Mouse (Mus musculus) heart, postnatal 0 days (tissue): ENCODE measurements at regions not wholly inside any gene's neighbourhood (a gene's known extent, or its start where the extent isn't known, plus 50 kb on each side); places are given as distances from the start of the nearest gene placed in this dataset.

ENCODE experiments used
- ATAC-seq: fragments of 200-750 bp; cut with Nextera tagmentation; 2 replicates; pipeline ENCODE4 v1.8.0; 2017; ENCODE audit warnings: low read depth, moderate number of reproducible peaks, moderate library complexity; ENCODE audit not compliant: insufficient read depth
- DNase-seq: peaks from one replicate; pipeline ENCODE4 v3.0.0-alpha.2; 2016; ENCODE audit warnings: low spot score
- H3K27ac ChIP-seq: fragments of 300-500 bp; sonication (generic); 2 replicates; pipeline ENCODE4 v1.5.1; 2014; ENCODE audit warnings: low read depth, mild to moderate bottlenecking
- H3K27me3 ChIP-seq: fragments of 300-500 bp; sonication (generic); 2 replicates; pipeline ENCODE4 v1.6.1; 2014; ENCODE audit warnings: low read length, mixed read lengths; ENCODE audit not compliant: control insufficient read depth, insufficient read depth
- H3K36me3 ChIP-seq: fragments of 300-500 bp; sonication (generic); replicated peaks from 2 replicates; pipeline ENCODE4 v1.6.1; 2014; ENCODE audit warnings: low read length, mixed read lengths; ENCODE audit not compliant: control insufficient read depth, insufficient read depth
- H3K4me1 ChIP-seq: fragments of 300-500 bp; sonication (generic); 2 replicates; pipeline ENCODE4 v1.6.1; 2014; ENCODE audit warnings: antibody characterized with exemption; ENCODE audit not compliant: control insufficient read depth, insufficient read depth
- H3K4me2 ChIP-seq: fragments of 300-500 bp; sonication (generic); 2 replicates; pipeline ENCODE4 v1.6.1; 2014; ENCODE audit warnings: low read depth, mild to moderate bottlenecking, low read length, moderate library complexity
- H3K4me3 ChIP-seq: fragments of 300-500 bp; sonication (generic); 2 replicates; pipeline ENCODE4 v1.5.1; 2014; ENCODE audit warnings: low read depth, low read length
- H3K9ac ChIP-seq: fragments of 300-500 bp; sonication (generic); replicated peaks from 2 replicates; pipeline ENCODE4 v1.6.1; 2014; ENCODE audit warnings: low read depth, low read length, mixed read lengths
- H3K9me3 ChIP-seq: fragments of 300-500 bp; sonication (generic); replicated peaks from 2 replicates; pipeline ENCODE4 v1.6.1; 2016; ENCODE audit warnings: low read length; ENCODE audit not compliant: control insufficient read depth
- CTCF ChIP-seq: IDR thresholded peaks from 2 replicates; pipeline ENCODE4 v1.5.1; 2016; ENCODE audit warnings: antibody characterized with exemption, control low read depth, low read depth
- EP300 ChIP-seq: IDR thresholded peaks from 2 replicates; pipeline ENCODE4 v1.6.1; 2016; ENCODE audit warnings: antibody characterized with exemption, low read depth
- WGBS: fragments of 180-500 bp; shearing (Covaris S2); extraction: QIAGEN DNeasy Blood & Tissue Kit; methylation state at CpG from one replicate; pipeline ENCODE4 v1.1.7; 2014; 5-methylcytosine and 5-hydroxymethylcytosine counted together

- Histone ChIP-seq H3K9me3 (no peaks in the 10 kb centered on the region), H3K27ac (peak overlapping the region; percentile 78), H3K4me2 (no peak overlapping the region), H3K36me3 (no peaks in the 10 kb centered on the region), H3K9ac (0 out of 2 replicates have a peak overlapping the region, but pooled peaks have one; percentile 5), H3K27me3 (no peaks in the 10 kb centered on the region), H3K4me3 (no peak overlapping the region), H3K4me1 (peaks cover 19% of the 10 kb centered on the region; the same call in 1 of the 2 replicates)
- WGBS = 28% methylated on average over 10 of the region's 10 CpGs
- TF ChIP-seq EP300 = no peak
- no peak for TF ChIP-seq CTCF
- ATAC-seq (0 out of 2 replicates have a peak, but pooled peaks have one; percentile 10), DNase-seq (no peak)
Measured at GRCm38 (mm10) chr8:33987755-33988104, 123.8 kb downstream of the Gm10131 start.

GRCm38 (mm10) chr8:33987091-33987754 is 124.3 kb downstream of the Gm10131 start:
- WGBS = 84% methylated on average over 13 of the region's 15 CpGs
- Histone ChIP-seq H3K9ac (0 out of 2 replicates have a peak overlapping the region, but pooled peaks have one; percentile 5), H3K27ac (peak overlapping the region; percentile 78), H3K4me2 (no peak overlapping the region), H3K9me3 (no peaks in the 10 kb centered on the region), H3K4me1 (peaks cover 14% of the 10 kb centered on the region; the same call in 1 of the 2 replicates), H3K27me3 (no peaks in the 10 kb centered on the region), H3K4me3 (no peak overlapping the region), H3K36me3 (no peaks in the 10 kb centered on the region)
- ATAC-seq (no peak), DNase-seq (no peak)
- no peak for TF ChIP-seq EP300
- no peak for TF ChIP-seq CTCF

DNA sequence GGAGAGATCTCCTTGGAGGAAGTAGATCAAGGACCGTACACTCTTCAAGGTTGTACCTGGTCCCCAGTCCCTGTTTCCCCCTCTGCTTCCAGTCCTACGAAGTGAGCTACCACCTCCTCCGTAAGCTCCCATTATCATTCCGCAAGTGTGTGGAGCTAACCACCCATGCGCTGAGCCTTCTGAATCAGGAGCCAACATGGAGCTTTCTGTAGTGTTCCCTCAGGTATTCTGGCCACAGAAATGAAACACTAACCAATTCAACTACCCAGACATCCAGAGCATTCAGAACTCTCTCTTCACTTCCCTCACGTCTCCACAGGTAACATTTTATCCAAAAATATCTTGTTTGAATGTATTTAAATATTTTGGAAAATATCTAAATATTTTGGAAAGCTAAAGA is 124.9 kb downstream of the Gm10131 start:
- DNase-seq (no peak), ATAC-seq (no peak)
- H3K27me3 ChIP-seq = no peaks in the 10 kb centered on the region
- no peak overlapping the region for H3K27ac ChIP-seq
- H3K9ac ChIP-seq = no peak overlapping the region
- no peaks in the 10 kb centered on the region for H3K9me3 ChIP-seq
- H3K4me2 ChIP-seq = no peak overlapping the region
- 95% methylated on average over 6 of the region's 6 CpGs for WGBS
- 0 out of 2 replicates have a peak, but pooled peaks cover 11% of the 10 kb centered on the region for H3K4me1 ChIP-seq
- H3K36me3 ChIP-seq = no peaks in the 10 kb centered on the region
- TF ChIP-seq EP300 = no peak
- no peak for TF ChIP-seq CTCF
- H3K4me3 ChIP-seq = no peak overlapping the region

GRCm38 (mm10) chr8:33985430-33985977 is 126.0 kb downstream of the Gm10131 start:
- Histone ChIP-seq H3K9ac (no peak overlapping the region), H3K9me3 (no peaks in the 10 kb centered on the region), H3K4me2 (no peak overlapping the region), H3K4me1 (0 out of 2 replicates have a peak, but pooled peaks cover 11% of the 10 kb centered on the region), H3K36me3 (no peaks in the 10 kb centered on the region), H3K4me3 (no peak overlapping the region), H3K27ac (no peak overlapping the region), H3K27me3 (no peaks in the 10 kb centered on the region)
- DNase-seq = no peak
- ATAC-seq = no peak
- 67% methylated on average over 11 of the region's 11 CpGs for WGBS
- TF ChIP-seq EP300 (no peak), CTCF (no peak)

GRCm38 (mm10) chr8:33981629-33982028 is 129.9 kb downstream of the Gm10131 start:
- 83% methylated on average over 4 of the region's 4 CpGs for WGBS
- TF ChIP-seq CTCF = peak; percentile 39
- TF ChIP-seq EP300 = no peak
- H3K27me3 ChIP-seq = no peaks in the 10 kb centered on the region
- H3K9ac ChIP-seq = no peak overlapping the region
- H3K4me1 ChIP-seq = peaks cover 11% of the 10 kb centered on the region; the same call in 1 of the 2 replicates
- DNase-seq = no peak
- no peaks in the 10 kb centered on the region for H3K36me3 ChIP-seq
- no peak overlapping the region for H3K27ac ChIP-seq
- no peaks in the 10 kb centered on the region for H3K9me3 ChIP-seq
- H3K4me2 ChIP-seq = no peak overlapping the region
- H3K4me3 ChIP-seq = no peak overlapping the region
- ATAC-seq = no peak
